Mouse (Mus musculus): ENCODE data around the gene Srgap2. TPM values are rescaled to one million over a fixed set of nuclear protein-coding genes. Genes with fewer than 3 reads are reported as not detected.

The Srgap2 gene
- polyA plus RNA-seq, 1 experiment, result 188 TPM

DNA sequence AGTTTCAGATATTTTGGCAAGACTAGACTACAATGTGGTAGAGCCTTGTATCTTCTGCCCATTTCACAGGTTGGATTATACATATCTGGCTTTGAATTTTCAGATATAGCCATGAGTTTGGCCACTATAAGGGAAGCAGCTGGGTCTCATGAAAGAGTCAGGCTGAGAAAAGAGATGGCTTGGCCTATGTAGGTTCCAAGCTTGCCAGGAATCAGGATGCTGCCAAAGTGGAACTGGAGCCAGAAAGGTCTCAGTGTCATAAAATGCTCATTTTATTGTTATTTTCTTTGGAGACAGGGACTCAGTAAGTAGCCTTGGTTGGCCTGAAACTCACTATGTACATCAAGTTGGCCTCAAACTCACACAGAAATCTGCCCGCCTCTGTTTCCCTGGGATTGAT, 200.0 kb downstream of the Srgap2 start:
- H3K4me3 ChIP-seq (ENCODE audit: insufficient read depth, low read length), result no peak overlapping the region
- TF ChIP-seq POLR2A (IDR thresholded peaks at IDR 0.05; ENCODE audit: borderline replicate concordance, low read depth, low read length), result no peak
- no peak for TF ChIP-seq CTCF (IDR thresholded peaks at IDR 0.05; ENCODE audit: low read depth, low read length)

GRCm38 (mm10) chr1:131324816-131325463, 202.2 kb downstream of the Srgap2 start:
- H3K27ac ChIP-seq (ENCODE audit: insufficient read depth, low read depth, low read length), result no peak overlapping the region

More for the DNA sequence above, 200.0 kb downstream of the Srgap2 start:
- no peak overlapping the region for H3K27ac ChIP-seq (ENCODE audit: insufficient read depth, low read depth, low read length)
- H3K4me1 ChIP-seq (ENCODE audit: control insufficient read depth, insufficient read depth, low read length), result peaks cover 3% of the 10 kb centered on the region; the same call in 1 of the 2 replicates

DNA sequence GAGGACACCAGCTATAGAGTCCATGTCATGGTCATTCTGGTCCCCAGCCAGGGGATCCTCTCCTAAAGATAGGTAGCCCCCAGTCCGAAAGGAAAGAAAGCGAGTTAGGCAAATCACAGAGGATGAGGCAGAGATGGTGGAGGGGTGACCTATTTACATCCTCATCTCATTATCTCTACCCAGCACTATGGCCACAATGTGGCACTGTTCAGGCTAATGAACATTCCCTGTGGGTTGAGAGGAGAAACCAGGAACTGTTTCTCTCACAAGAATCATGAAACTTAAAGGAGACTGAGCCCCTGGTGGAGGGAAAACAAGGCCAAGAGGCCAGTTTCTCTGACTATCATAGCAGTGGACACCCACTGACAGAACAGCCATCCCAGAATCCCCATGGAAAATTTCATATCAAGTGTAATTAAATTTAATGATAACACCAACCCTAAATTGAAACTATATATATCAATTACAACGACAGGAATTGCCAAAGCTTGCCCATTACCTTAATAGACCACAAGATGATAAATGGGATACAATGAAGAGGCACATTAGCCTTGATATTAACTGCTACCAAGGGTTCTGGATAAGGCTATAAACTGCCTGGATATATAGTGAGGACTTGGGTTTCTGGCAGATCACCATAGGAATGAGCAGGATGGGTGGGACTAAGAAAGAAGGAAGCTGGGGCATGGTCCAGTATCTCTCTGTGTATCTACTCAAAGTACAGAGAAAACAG, 207.4 kb downstream of the Srgap2 start:
- Histone ChIP-seq H3K27ac (ENCODE audit: insufficient read depth, low read depth, low read length) (no peak overlapping the region), H3K4me1 (ENCODE audit: control insufficient read depth, insufficient read depth, low read length) (no peaks in the 10 kb centered on the region), H3K4me3 (ENCODE audit: insufficient read depth, low read length) (no peak overlapping the region)
- TF ChIP-seq CTCF (IDR thresholded peaks at IDR 0.05; ENCODE audit: low read depth, low read length) (no peak), POLR2A (IDR thresholded peaks at IDR 0.05; ENCODE audit: borderline replicate concordance, low read depth, low read length) (no peak)

More at GRCm38 (mm10) chr1:131324816-131325463, 202.2 kb downstream of the Srgap2 start:
- no peak overlapping the region for H3K4me3 ChIP-seq (ENCODE audit: insufficient read depth, low read length)
- peaks cover 3% of the 10 kb centered on the region; the same call in 1 of the 2 replicates for H3K4me1 ChIP-seq (ENCODE audit: control insufficient read depth, insufficient read depth, low read length)
- no peak for TF ChIP-seq CTCF (IDR thresholded peaks at IDR 0.05; ENCODE audit: low read depth, low read length)

DNA sequence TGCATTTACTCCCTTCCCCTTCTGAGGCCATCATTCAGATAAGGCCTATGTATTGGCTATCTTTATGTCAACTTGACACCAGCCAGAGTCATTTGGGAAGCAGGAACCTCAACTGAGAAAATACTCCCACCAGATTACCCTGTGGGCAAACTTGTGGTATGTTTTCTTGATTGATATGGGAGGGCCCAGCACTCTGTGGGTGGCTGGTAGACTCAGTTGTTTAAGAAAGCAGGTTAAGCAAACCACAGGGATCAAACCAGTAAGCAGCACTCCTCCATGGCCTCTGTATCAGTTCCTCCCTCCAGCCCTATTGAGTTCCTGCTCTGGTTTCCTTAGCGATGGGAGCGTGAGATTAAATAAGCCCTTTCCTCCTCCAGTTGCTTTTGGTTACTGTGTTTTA, 208.8 kb downstream of the Srgap2 start:
- 0 out of 2 replicates have a peak, but pooled peaks cover 3% of the 10 kb centered on the region for H3K4me1 ChIP-seq (ENCODE audit: control insufficient read depth, insufficient read depth, low read length)

GRCm38 (mm10) chr1:131317625-131318024, 209.5 kb downstream of the Srgap2 start:
- H3K4me3 ChIP-seq (ENCODE audit: insufficient read depth, low read length), result no peak overlapping the region
- H3K27ac ChIP-seq (ENCODE audit: insufficient read depth, low read depth, low read length), result no peak overlapping the region
- TF ChIP-seq CTCF (IDR thresholded peaks at IDR 0.05; ENCODE audit: low read depth, low read length) (no peak), POLR2A (IDR thresholded peaks at IDR 0.05; ENCODE audit: borderline replicate concordance, low read depth, low read length) (no peak)
- 0 out of 2 replicates have a peak, but pooled peaks cover 3% of the 10 kb centered on the region for H3K4me1 ChIP-seq (ENCODE audit: control insufficient read depth, insufficient read depth, low read length)

More for the DNA sequence above, 208.8 kb downstream of the Srgap2 start:
- no peak overlapping the region for H3K27ac ChIP-seq (ENCODE audit: insufficient read depth, low read depth, low read length)
- H3K4me3 ChIP-seq (ENCODE audit: insufficient read depth, low read length), result no peak overlapping the region
- no peak for TF ChIP-seq CTCF (IDR thresholded peaks at IDR 0.05; ENCODE audit: low read depth, low read length)
- no peak for TF ChIP-seq POLR2A (IDR thresholded peaks at IDR 0.05; ENCODE audit: borderline replicate concordance, low read depth, low read length)

- no peak for TF ChIP-seq CTCF (IDR thresholded peaks at IDR 0.05; ENCODE audit: low read depth, low read length)
- TF ChIP-seq POLR2A (IDR thresholded peaks at IDR 0.05; ENCODE audit: borderline replicate concordance, low read depth, low read length), result no peak
- 0 out of 2 replicates have a peak, but pooled peaks cover 3% of the 10 kb centered on the region for H3K4me1 ChIP-seq (ENCODE audit: control insufficient read depth, insufficient read depth, low read length)
- no peak overlapping the region for H3K27ac ChIP-seq (ENCODE audit: insufficient read depth, low read depth, low read length)
- H3K4me3 ChIP-seq (ENCODE audit: insufficient read depth, low read length), result no peak overlapping the region
Measured at GRCm38 (mm10) chr1:131311284-131311683, 215.9 kb downstream of the Srgap2 start.

GRCm38 (mm10) chr1:131310237-131310818, 216.8 kb downstream of the Srgap2 start:
- no peak overlapping the region for H3K27ac ChIP-seq (ENCODE audit: insufficient read depth, low read depth, low read length)
- no peak overlapping the region for H3K4me3 ChIP-seq (ENCODE audit: insufficient read depth, low read length)
- TF ChIP-seq CTCF (IDR thresholded peaks at IDR 0.05; ENCODE audit: low read depth, low read length) (no peak), POLR2A (IDR thresholded peaks at IDR 0.05; ENCODE audit: borderline replicate concordance, low read depth, low read length) (no peak)
- H3K4me1 ChIP-seq (ENCODE audit: control insufficient read depth, insufficient read depth, low read length), result 0 out of 2 replicates have a peak, but pooled peaks cover 3% of the 10 kb centered on the region

DNA sequence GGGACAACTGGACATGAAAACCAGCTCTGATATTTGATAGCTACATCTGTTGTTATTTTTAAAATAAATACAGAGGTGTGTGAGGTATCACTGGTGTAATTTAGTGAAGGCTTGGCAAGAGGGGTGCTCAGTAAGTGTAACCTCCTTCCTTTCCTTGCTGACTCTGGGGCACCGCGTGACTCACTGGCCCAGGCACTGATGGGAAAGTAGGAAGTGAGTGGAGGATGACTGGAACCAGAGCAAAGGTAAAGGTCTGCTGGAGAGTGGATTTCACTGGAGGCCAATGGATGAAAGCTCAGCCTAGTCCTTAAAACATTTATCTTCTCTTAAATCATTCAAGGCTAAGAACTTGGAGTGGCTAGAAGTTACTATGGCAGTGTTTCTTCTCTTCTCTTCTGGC, 226.4 kb downstream of the Srgap2 start:
- TF ChIP-seq POLR2A (IDR thresholded peaks at IDR 0.05; ENCODE audit: borderline replicate concordance, low read depth, low read length) (no peak), CTCF (IDR thresholded peaks at IDR 0.05; ENCODE audit: low read depth, low read length) (no peak)
- no peak overlapping the region for H3K27ac ChIP-seq (ENCODE audit: insufficient read depth, low read depth, low read length)

DNA sequence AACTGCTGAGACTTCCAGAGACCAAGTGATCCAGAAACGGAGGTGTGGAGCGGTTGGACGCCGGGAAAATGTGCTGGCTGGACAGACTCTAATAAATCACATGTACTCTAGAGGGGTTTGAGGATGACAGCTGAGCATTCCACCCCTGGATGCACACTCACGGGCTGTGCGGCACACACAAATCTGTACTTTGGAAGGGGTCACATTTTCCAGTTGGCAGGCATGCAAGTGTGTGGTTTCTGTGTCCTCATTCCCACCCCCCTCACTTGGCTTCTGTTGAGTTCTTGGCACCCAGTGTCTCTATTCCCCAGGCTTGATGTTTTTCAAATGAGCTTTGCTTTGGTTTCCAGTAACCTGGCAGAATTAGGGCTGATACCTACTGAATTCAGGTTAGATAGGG, 227.4 kb downstream of the Srgap2 start:
- Histone ChIP-seq H3K27ac (ENCODE audit: insufficient read depth, low read depth, low read length) (no peak overlapping the region), H3K4me1 (ENCODE audit: control insufficient read depth, insufficient read depth, low read length) (peaks cover 7% of the 10 kb centered on the region), H3K4me3 (ENCODE audit: insufficient read depth, low read length) (no peak overlapping the region)
- no peak for TF ChIP-seq POLR2A (IDR thresholded peaks at IDR 0.05; ENCODE audit: borderline replicate concordance, low read depth, low read length)
- no peak for TF ChIP-seq CTCF (IDR thresholded peaks at IDR 0.05; ENCODE audit: low read depth, low read length)

More for the DNA sequence above, 226.4 kb downstream of the Srgap2 start:
- peaks cover 3% of the 10 kb centered on the region; the same call in 1 of the 2 replicates for H3K4me1 ChIP-seq (ENCODE audit: control insufficient read depth, insufficient read depth, low read length)
- H3K4me3 ChIP-seq (ENCODE audit: insufficient read depth, low read length), result no peak overlapping the region

DNA sequence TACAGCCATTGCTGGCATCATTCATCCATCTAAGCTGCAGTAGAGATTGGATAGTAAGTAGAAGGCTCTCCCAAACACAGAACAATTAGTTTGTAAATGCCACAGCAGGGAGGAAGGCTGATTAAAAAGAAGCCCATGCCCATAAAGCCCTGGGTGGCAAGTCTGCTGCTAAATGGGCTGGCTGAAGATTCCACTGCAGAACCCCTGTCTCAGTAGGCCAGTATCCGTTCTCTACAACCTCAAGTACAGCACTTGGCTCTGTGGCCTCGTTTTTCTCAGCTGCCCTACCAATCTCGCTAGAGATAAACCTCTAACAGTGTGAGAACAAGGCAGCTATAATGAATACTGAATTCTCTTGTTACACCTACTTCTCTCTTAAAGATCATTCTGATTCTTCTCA, 227.9 kb downstream of the Srgap2 start:
- TF ChIP-seq POLR2A (IDR thresholded peaks at IDR 0.05; ENCODE audit: borderline replicate concordance, low read depth, low read length) (no peak), CTCF (IDR thresholded peaks at IDR 0.05; ENCODE audit: low read depth, low read length) (no peak)
- peaks cover 12% of the 10 kb centered on the region for H3K4me1 ChIP-seq (ENCODE audit: control insufficient read depth, insufficient read depth, low read length)
- H3K27ac ChIP-seq (ENCODE audit: insufficient read depth, low read depth, low read length), result no peak overlapping the region
- H3K4me3 ChIP-seq (ENCODE audit: insufficient read depth, low read length), result no peak overlapping the region

Measured in bone marrow macrophage, adult 2 months (primary cell).